Mouse (Mus musculus): ENCODE measurements around the gene Tle2. TPM values are rescaled to one million over a fixed set of nuclear protein-coding genes. Genes with fewer than 3 reads are reported as not detected.

Gene Tle2
- polyA plus RNA-seq, 1 experiment from 2014 or later, result 30.8 TPM

DNA sequence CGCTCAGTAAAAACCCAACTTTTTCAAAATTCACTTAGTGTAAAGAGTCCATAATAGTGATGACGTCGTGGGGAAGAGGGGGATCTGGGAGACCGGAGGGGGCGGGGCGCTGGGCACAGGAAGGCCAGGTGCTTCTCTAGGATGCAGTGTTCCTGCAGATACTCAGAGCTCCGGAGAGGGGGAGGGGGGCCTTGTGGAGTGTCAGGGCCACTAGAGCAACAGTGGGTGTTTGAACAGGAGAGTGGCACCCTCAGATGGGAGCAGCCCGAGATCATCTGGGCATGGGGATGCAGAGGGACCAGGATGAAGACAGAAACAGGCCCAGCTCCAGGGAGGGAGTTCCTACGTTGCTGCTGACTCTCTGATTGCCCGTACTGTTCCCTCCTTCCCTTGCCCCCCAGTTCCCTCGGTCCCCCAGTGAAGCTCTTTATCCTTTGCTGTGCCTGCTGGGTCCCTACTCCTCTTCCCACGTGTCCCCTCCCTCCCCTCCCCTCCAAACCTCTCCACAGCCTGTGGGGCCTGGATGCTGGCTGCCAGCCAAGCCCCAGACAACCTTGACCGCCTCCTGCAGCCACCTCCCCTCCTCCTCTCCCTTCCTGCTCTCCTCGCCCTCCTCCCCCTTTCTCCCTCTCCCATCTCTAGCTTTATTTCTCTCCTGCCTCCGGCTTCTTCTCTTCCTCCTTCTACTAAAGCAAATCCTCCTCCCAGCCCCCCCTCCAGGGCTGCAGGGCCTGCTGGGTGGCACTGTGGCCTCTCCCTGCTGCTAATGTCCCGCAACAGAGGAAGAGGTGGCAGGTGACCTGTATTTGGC is 5.8 kb upstream of the Tle2 start:
- Histone ChIP-seq H3K9ac (ENCODE audit: low read depth, low read length) (no peak overlapping the region), H3K27me3 (ENCODE audit: insufficient read depth, low read length) (no peaks in the 10 kb centered on the region), H3K4me1 (replicated peaks; ENCODE audit: insufficient read depth, low read length) (peaks cover 37% of the 10 kb centered on the region), H3K4me3 (replicated peaks; ENCODE audit: low read depth, low read length) (no peak overlapping the region), H3K36me3 (ENCODE audit: insufficient read depth, low read length) (peaks cover 19% of the 10 kb centered on the region; the same call in 1 of the 2 replicates), H3K4me2 (ENCODE audit: low read length) (peak overlapping the region; percentile 16; the same call in 1 of the 2 replicates), H3K27ac (peak overlapping the region; percentile 72), H3K9me3 (replicated peaks; ENCODE audit: low read length) (no peaks in the 10 kb centered on the region)
- WGBS, result 9% methylated on average over 15 of the region's 16 CpGs
- DNase-seq (ENCODE audit: low spot score) (peak; percentile 87), ATAC-seq (replicated peaks; ENCODE audit: low FRiP score, low read depth) (no peak; the same call in 1 of the 2 replicates)
- no peak for TF ChIP-seq CTCF (IDR thresholded peaks at IDR 0.05; ENCODE audit: low read depth)

DNA sequence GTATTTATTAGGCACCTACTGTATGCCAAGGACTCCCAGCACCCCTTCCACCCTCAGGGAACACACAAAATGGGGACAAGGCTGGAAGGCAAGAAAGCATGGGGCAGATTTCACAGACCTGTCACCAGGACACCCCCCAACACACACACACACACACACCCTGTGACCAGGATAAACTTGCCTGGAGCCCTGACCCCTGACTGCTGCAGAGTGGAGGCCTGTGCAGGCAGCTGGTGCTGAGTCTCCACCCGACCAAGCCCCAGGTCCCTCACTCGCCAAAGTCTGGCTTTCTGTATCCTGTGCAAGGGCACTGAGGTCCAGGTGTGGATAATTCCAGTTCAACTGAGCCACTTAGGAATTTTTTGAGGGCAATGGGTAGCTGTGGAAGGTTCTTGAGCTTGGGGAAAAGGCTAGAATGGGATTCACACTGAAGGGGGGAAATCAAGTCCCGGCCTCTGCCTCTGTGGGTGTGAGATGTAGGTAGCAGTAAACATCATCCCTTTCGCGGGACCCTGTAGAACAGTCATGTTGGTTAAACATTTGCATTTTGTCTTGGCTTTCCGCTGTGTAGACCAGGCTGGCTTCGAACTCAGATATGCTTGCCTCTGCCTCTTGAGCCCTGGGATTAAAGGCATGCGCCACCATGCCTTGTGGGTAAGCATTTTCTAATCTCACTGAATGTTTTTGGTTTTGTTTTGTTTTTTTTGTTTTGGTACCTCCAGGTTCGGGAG is 4.7 kb upstream of the Tle2 start:
- H3K9me3 ChIP-seq (replicated peaks; ENCODE audit: low read length), result no peaks in the 10 kb centered on the region
- no peak for TF ChIP-seq CTCF (IDR thresholded peaks at IDR 0.05; ENCODE audit: low read depth)
- H3K27ac ChIP-seq, result peak overlapping the region; percentile 79
- H3K36me3 ChIP-seq (ENCODE audit: insufficient read depth, low read length), result peaks cover 19% of the 10 kb centered on the region; the same call in 1 of the 2 replicates
- 57% methylated on average over 9 of the region's 9 CpGs for WGBS
- H3K4me1 ChIP-seq (replicated peaks; ENCODE audit: insufficient read depth, low read length), result peaks cover 28% of the 10 kb centered on the region
- no peak overlapping the region for H3K9ac ChIP-seq (ENCODE audit: low read depth, low read length)
- H3K4me2 ChIP-seq (ENCODE audit: low read length), result no peak overlapping the region
- no peak overlapping the region for H3K4me3 ChIP-seq (replicated peaks; ENCODE audit: low read depth, low read length)
- 0 out of 2 replicates have a peak, but pooled peaks cover 6% of the 10 kb centered on the region for H3K27me3 ChIP-seq (ENCODE audit: insufficient read depth, low read length)
- DNase-seq (ENCODE audit: low spot score) (no peak), ATAC-seq (replicated peaks; ENCODE audit: low FRiP score, low read depth) (no peak)

DNA sequence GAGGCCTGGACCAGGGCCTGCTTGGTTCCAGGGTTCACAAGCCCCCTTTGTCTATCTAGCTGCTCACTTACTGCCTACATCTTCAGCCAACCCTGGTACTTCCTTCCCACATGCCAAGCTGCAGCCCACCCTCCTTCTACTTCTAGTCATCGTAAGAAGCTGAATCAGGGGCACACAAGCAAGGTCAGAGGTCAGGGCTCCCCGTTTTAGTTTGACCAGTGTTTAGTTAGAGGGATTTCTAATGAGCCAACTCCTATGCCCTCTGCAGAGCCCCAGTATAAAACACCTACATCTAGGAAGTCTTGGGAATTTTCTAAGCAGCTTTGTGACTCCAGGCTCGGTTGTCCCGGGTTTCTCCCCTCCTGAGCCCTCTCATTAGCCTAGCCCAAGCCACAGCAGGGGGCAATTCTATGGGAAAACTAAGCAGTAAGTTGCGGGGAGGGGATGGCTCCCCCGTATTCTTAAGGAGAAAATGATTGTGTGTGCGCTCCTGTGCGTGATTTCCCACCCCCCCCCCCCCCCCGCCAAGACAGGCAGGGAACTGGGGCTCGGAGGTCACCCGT is 4.0 kb upstream of the Tle2 start:
- 0 out of 2 replicates have a peak, but pooled peaks cover 6% of the 10 kb centered on the region for H3K27me3 ChIP-seq (ENCODE audit: insufficient read depth, low read length)
- H3K4me2 ChIP-seq (ENCODE audit: low read length), result peak overlapping the region; percentile 89
- ATAC-seq (replicated peaks; ENCODE audit: low FRiP score, low read depth), result no peak
- peak overlapping the region; percentile 41 for H3K4me3 ChIP-seq (replicated peaks; ENCODE audit: low read depth, low read length)
- peak overlapping the region; percentile 79 for H3K27ac ChIP-seq
- H3K4me1 ChIP-seq (replicated peaks; ENCODE audit: insufficient read depth, low read length), result peaks cover 29% of the 10 kb centered on the region
- no peaks in the 10 kb centered on the region for H3K9me3 ChIP-seq (replicated peaks; ENCODE audit: low read length)
- DNase-seq (ENCODE audit: low spot score), result peak; percentile 53
- H3K9ac ChIP-seq (ENCODE audit: low read depth, low read length), result no peak overlapping the region
- peaks cover 14% of the 10 kb centered on the region; the same call in 1 of the 2 replicates for H3K36me3 ChIP-seq (ENCODE audit: insufficient read depth, low read length)
- TF ChIP-seq CTCF (IDR thresholded peaks at IDR 0.05; ENCODE audit: low read depth), result no peak
- 1% methylated on average over 8 of the region's 11 CpGs for WGBS

DNA sequence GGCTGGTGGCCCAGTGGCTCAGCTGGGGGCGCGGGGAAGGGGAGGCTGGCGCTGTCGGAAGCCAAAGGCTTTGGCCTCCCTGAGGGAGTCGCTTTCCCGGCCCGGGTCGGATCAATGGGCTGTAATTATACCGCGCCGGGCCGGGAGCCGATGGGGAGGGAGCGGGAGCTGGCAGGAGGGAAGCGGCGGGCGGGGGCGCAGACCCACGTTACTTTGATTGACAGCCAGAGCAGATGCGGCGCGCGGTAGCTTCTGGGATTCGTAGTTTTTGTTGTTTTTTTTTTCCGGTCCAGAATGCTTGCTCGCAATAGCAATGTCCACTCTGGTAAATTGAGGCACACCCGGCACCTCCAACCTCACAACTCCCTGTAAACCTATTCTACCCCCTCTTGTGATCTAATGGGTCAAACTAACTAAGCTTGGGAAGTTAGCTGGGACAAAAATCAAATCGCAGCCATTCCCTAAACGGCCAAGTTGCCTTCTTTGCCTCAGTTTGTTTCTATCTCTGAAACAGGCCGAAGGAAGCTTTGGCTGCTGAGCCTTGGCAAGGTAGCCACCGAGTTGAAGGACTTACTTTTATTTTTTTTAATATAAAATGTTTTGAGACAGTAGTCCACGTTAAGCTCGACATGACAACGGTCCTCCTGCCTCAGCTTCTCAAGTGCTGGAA is 3.4 kb upstream of the Tle2 start:
- Histone ChIP-seq H3K9me3 (replicated peaks; ENCODE audit: low read length) (no peaks in the 10 kb centered on the region), H3K36me3 (ENCODE audit: insufficient read depth, low read length) (0 out of 2 replicates have a peak, but pooled peaks cover 8% of the 10 kb centered on the region), H3K4me3 (replicated peaks; ENCODE audit: low read depth, low read length) (peak overlapping the region; percentile 41), H3K27ac (peak overlapping the region; percentile 79), H3K9ac (ENCODE audit: low read depth, low read length) (no peak overlapping the region), H3K27me3 (ENCODE audit: insufficient read depth, low read length) (0 out of 2 replicates have a peak, but pooled peaks cover 6% of the 10 kb centered on the region), H3K4me1 (replicated peaks; ENCODE audit: insufficient read depth, low read length) (peaks cover 34% of the 10 kb centered on the region), H3K4me2 (ENCODE audit: low read length) (peak overlapping the region; percentile 89)
- peak; percentile 49 for ATAC-seq (replicated peaks; ENCODE audit: low FRiP score, low read depth)
- WGBS, result under 1% methylated on average over 33 of the region's 34 CpGs
- peak; percentile 97 for DNase-seq (ENCODE audit: low spot score)
- no peak for TF ChIP-seq CTCF (IDR thresholded peaks at IDR 0.05; ENCODE audit: low read depth)

DNA sequence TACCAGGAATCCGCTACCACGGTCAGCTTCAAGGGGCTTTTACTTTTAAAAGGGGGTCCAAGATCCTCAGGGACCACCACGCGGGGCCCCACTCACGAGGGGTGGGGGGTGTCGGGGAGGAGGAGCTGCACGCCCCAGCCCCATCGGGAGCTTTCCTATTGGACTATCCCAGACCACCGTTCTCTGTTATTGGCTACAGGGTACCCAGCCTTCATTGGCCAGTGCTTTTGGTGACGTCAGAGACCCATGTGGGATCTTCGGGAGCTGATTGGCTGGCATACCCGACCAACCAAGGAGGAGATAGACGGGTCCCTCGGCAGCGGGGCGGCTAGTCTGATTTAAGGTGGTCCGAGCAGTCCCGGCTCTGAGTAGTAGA is 2.9 kb upstream of the Tle2 start:
- under 1% methylated on average over 18 of the region's 18 CpGs for WGBS

More for the DNA sequence above, 2.9 kb upstream of the Tle2 start:
- Histone ChIP-seq H3K4me3 (replicated peaks; ENCODE audit: low read depth, low read length) (peak overlapping the region; percentile 41), H3K27me3 (ENCODE audit: insufficient read depth, low read length) (0 out of 2 replicates have a peak, but pooled peaks cover 6% of the 10 kb centered on the region), H3K36me3 (ENCODE audit: insufficient read depth, low read length) (0 out of 2 replicates have a peak, but pooled peaks cover 3% of the 10 kb centered on the region), H3K27ac (peak overlapping the region; percentile 79), H3K4me2 (ENCODE audit: low read length) (peak overlapping the region; percentile 89), H3K9ac (ENCODE audit: low read depth, low read length) (no peak overlapping the region), H3K9me3 (replicated peaks; ENCODE audit: low read length) (no peaks in the 10 kb centered on the region), H3K4me1 (replicated peaks; ENCODE audit: insufficient read depth, low read length) (peaks cover 34% of the 10 kb centered on the region)
- ATAC-seq (replicated peaks; ENCODE audit: low FRiP score, low read depth) (peak; percentile 90), DNase-seq (ENCODE audit: low spot score) (peak; percentile 99)
- TF ChIP-seq CTCF (IDR thresholded peaks at IDR 0.05; ENCODE audit: low read depth), result no peak
